Mouse (Mus musculus) right cerebral cortex, postnatal 4 days (tissue): ENCODE measurements around the gene Sidt2.

ENCODE experiments used
- DNase-seq: peaks from one replicate; pipeline ENCODE4 v3.0.0-alpha.2; 2022

Sidt2 gene

GRCm38 (mm10) chr9:45955107-45955963, at the start of gene Sidt2:
Sidt2 (minus strand) TSS chr9:45955258.
- DNase-seq, result peak; percentile 83

- no peak for DNase-seq
Measured at GRCm38 (mm10) chr9:46004529-46004928, 49.5 kb upstream of the Sidt2 start.

GRCm38 (mm10) chr9:46003729-46004128, 48.7 kb upstream of the Sidt2 start:
- DNase-seq, result peak; percentile 98

- no peak for DNase-seq
Measured at GRCm38 (mm10) chr9:45999009-45999408, 44.0 kb upstream of the Sidt2 start.

- DNase-seq, result peak; percentile 65
Measured at GRCm38 (mm10) chr9:45985229-45985567, 30.1 kb upstream of the Sidt2 start.

GRCm38 (mm10) chr9:45984409-45985228, 29.6 kb upstream of the Sidt2 start:
- DNase-seq, result peak; percentile 93

DNA sequence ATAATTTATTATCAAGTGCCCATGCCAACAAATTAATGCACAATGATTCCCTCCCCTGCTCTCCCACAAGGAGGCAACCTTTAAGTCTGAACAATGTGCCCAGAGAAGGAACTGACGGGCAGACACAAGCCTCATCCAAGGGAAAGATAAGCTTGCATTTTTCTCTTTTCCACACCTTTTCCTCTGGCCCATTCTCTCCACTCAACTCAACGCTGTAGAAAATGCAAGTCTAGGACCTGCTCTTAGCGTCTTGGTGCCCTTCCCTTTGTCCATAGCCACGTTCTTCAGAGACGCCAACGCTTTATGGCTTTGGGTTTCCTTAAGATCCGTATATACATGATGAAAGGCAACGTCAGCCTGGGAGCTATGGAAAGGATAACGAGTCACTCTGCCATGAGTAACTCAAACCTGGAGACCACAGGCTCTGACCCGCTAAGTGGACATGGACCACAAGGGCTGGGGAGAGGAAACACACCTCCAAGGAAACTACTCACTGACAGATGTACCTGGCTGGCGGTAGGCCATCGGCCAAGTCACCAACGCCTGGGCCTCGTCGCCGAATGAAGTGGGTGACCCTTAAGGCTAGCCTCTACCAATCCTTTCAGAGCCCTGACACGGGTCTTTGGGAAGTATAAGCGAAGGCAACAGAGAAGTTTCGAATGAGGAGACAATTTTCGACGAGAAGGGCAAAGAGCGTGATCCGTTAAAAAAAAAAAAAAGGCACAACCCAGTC, 28.8 kb upstream of the Sidt2 start:
- peak; percentile 40 for DNase-seq

DNA sequence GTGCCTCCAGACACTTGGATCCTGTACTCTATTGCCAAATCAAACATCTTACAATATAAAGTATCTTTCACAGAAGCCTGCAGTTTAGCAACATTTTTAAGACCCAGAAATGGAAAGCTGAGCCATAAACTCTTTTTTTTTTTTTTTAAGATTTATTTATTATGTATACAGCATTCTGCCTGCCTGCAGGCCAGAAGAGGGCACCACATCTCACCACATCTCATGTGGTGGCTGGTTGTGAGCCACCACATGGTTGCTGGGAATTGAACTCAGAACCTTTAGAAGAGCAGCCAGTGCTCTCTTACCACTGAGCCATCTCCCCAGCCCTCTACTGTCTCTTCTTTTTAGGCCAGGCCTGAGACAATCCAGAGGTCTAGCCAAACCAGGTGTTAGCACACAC, 26.3 kb upstream of the Sidt2 start:
- no peak for DNase-seq

- DNase-seq, result no peak
Measured at GRCm38 (mm10) chr9:45980611-45981010, 25.6 kb upstream of the Sidt2 start.

DNA sequence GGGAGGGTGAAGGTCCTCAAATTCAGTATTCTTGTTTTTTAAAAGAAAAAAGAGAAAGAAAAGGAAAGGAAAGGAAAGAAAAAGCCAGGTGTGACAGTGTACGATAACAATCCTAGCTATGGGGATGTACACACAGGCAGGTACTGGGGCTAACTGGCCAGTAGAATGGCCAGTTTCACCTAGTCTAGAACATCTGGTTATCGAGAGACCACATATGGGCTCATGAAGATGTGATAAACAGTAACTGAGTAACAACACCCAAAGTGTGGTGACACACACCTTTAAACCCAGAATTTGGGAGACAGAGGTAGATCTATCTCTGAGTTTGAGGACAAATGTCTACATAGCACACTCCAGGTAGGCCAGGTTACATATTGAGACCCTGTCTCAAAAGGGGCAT, 24.7 kb upstream of the Sidt2 start:
- DNase-seq, result no peak

DNA sequence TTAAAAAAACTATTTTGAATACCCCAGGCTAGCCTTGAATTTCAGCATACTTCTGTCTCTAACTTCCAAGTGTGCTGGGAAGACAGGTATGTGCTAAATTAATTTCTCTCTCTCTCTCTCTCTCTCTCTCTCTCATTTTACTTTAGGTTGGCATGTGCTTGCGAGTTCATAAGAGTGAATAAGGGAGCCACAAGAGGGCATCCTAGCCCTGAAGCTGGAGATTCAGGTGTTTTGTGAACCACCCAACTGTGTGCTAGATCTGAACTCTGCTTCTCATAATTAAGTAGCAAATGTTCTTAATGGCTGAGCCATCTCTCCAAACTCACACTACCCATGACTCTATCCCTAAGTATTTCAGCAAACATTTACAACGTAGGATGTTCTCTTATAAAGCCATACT, 21.8 kb upstream of the Sidt2 start:
- DNase-seq, result no peak

- DNase-seq, result no peak
Measured at GRCm38 (mm10) chr9:45963577-45963976, 8.5 kb upstream of the Sidt2 start.

DNA sequence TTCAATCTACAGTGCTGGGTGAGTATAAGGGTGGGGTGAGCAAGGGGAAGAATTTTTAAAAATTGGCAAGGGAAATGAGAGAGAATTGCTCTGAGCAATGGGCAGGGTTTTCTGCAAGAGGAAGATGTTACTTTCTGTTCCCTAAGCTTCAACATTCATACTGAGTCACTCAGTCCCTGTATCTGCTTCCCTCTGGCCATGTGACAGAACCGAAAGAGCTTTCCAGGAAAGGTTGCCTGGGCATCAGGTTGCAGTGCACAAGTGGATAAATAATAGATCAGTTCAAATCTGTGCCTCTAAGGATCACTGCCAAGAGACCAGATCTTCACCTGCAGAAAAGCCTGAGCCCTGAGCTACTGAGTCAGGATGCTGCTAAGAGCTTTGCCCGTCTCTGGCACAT, 6.8 kb upstream of the Sidt2 start:
- DNase-seq, result no peak

DNA sequence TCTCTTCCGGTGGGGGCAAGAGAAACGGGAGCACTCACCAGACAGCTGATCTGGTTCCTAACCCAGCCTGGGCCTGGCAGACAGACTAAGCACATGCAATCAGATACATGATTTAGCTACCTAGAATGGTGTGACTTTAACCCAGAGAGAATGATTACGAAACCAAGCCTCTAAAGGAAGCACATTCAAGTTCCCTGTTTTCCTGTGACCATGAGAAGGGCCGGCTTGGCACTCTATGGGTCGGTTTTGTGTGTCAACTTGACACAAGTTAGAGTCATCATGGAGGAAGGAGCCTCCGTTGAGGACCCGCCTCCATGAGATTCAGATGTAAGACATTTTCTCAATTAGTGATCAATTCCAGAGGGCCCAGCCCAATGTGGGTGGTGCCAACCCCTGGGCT, 4.6 kb upstream of the Sidt2 start:
- no peak for DNase-seq

- DNase-seq, result no peak
Measured at GRCm38 (mm10) chr9:45958851-45959250, 3.8 kb upstream of the Sidt2 start.

DNA sequence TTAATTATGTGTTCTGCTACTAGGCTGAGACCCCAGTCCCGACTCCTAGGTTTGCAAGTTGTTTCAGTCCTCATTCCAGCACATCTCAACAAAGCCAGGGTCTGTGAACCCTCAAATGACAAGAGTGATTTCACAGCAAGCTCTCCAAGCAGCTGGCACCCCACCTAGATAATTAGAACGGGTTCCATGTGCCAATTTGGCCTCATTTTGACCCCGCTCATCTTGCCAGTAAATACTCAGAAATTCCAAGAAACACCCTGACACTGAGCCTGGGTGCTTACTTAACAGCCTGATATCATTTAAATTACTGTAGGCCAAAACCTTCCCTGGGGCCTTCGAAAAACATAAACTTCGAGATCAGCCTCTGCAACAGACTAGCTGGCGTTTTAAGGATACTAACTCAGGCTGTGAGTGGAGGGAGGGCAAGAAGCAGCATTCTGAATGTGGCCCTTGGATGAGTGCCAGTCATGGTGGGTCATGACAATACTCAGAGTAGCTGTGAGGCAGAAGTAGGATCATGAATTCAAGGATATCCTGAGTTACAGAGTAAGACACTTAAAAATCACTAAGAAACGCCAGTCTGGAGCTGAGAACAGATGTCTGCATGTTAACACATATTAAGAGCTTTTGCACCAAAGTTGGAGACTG, 3.1 kb upstream of the Sidt2 start:
- no peak for DNase-seq

GRCm38 (mm10) chr9:45954294-45955106, 558 bp downstream of the Sidt2 start:
- peak; percentile 31 for DNase-seq

DNA sequence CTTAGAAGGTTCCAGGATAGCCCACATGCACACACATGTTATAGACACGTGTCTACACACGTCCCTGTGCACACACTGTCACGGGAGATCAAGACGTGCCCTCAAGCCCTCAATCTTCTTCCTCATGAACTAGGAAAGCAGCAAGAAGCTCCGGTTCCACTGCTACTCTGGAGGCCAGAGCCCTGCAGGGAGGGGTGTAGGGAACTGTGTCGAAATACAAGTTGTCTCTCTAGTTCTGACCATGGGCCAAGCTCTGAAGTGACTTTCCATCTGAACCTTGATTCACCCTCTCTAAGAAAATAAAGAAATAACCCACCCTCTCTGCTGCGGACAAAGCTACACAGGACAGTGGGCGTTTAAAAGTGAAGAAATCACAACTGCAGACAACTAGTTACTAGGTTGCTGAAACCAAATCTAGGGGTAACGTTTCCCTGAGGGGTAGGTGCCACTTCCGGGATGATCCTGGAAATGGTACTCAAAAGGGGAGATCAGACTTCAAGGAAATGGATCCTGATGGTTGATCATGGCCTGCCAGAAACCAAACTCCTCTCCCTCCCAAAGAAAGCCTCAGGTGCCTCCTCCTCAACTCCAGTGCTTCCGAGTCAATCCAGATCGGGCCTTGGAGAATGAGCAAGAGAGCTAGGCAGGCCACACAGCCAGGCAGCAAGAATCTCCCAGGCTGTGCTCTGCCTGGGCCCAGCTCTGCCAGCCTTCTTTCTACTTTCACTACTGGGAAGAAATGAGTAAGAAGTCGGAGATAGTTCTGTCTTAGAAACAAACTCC, 1.4 kb downstream of the Sidt2 start:
- DNase-seq, result no peak

- DNase-seq, result no peak
Measured at GRCm38 (mm10) chr9:45952890-45953289, 2.2 kb downstream of the Sidt2 start.

DNA sequence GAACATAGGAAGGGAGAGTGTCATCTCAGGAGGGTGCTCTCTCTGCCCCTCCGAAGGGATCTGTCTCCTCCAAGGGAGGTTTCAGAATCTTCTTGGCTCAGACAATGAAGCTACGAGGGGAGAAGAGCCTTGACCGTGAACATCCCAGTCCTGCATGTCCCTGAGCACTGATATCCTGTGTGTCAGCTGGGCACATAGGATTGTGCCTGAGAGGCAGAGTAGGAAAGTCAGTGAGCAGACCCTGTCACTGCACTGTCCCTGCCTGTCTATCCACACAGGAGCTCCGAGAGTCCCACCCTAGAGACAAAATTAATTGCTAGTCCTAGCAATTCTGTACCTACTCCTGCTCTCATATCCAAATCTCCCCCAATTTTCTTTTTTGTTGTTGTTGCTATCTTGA, 3.0 kb downstream of the Sidt2 start:
- no peak for DNase-seq

DNA sequence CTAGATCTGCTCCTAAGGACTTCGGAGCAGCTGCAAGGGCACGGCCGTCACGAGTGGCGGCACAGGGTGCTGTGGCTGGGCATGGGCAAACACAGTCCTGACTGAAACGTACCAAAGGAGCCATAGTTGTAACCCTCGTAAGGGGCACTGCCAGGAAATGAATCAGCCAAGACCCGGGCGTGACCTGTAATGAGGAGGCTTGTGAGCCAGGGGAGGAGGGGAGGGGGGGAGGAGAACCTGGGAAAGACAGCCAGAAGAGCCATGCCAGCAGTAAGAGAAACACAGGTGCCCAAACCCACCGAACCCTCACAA, 8.2 kb downstream of the Sidt2 start:
- no peak for DNase-seq
